Mouse (Mus musculus) ovary, adult 2 months (tissue): Measurements from ENCODE around the gene Zdhhc12. TPM values are rescaled to one million over a fixed set of nuclear protein-coding genes. Genes with fewer than 3 reads are reported as not detected.

ENCODE experiments used
- polyA plus RNA-seq: library from polyadenylated mRNA; depleted of rRNA; stranded (reverse); fragments of >200 nt; gene quantifications from 2 replicates; pipeline ENCODE4 v1.2.3, GENCODE M21; 2012; rRNA removed

Gene Zdhhc12
- 122 and 132 TPM in 2 replicates for polyA plus RNA-seq

GRCm38 (mm10) chr2:30093471-30094207, at the start of gene Zdhhc12:
Gene Zdhhc12, minus strand, starts transcription at chr2:30093648.

GRCm38 (mm10) chr2:30133613-30134377, 40.3 kb upstream of the Zdhhc12 start, which contains the start of gene Tbc1d13:
Gene Tbc1d13, plus strand, starts transcription at chr2:30133746.

GRCm38 (mm10) chr2:30124472-30125274, 31.2 kb upstream of the Zdhhc12 start, which contains the start of gene Zer1:
Gene Zer1, minus strand, starts transcription at chr2:30124585.

GRCm38 (mm10) chr2:30077502-30078348, 15.7 kb downstream of the Zdhhc12 start, which contains the start of gene Pkn3:
Gene Pkn3, plus strand, starts transcription at chr2:30077684.

GRCm38 (mm10) chr2:30057223-30057904, 36.1 kb downstream of the Zdhhc12 start, which contains the start of gene Set:
Gene Set, plus strand, starts transcription at chr2:30057378.

GRCm38 (mm10) chr2:30048699-30049388, 44.6 kb downstream of the Zdhhc12 start, which contains the start of gene Wdr34:
Gene Wdr34, minus strand, starts transcription at chr2:30048881.

Other genes with a start within 250 kb of the Zdhhc12 start
- gene Cercam, start 224.5 kb downstream of the Zdhhc12 start, polyA plus RNA-seq: 49.5 and 50.9 TPM in 2 replicates
- 37.0 and 37.3 TPM in 2 replicates for gene Odf2, start 204.4 kb downstream of the Zdhhc12 start, polyA plus RNA-seq
- 16.1 and 26.0 TPM in 2 replicates for gene Gle1, start 158.2 kb downstream of the Zdhhc12 start, polyA plus RNA-seq
- gene Sptan1, start 128.1 kb downstream of the Zdhhc12 start, polyA plus RNA-seq: 256 and 300 TPM in 2 replicates
- gene Wdr34, start 44.8 kb downstream of the Zdhhc12 start, polyA plus RNA-seq: 82.6 and 84.6 TPM in 2 replicates
- gene Set, start 36.3 kb downstream of the Zdhhc12 start, polyA plus RNA-seq: 94.7 and 122 TPM in 2 replicates
- gene Pkn3, start 16.0 kb downstream of the Zdhhc12 start, polyA plus RNA-seq: 12.3 and 17.6 TPM in 2 replicates
- 93.9 and 97.8 TPM in 2 replicates for gene Zer1, start 30.9 kb upstream of the Zdhhc12 start, polyA plus RNA-seq
- gene Tbc1d13, start 40.1 kb upstream of the Zdhhc12 start, polyA plus RNA-seq: 70.8 and 76.2 TPM in 2 replicates
- 153 and 202 TPM in 2 replicates for gene Endog, start 77.8 kb upstream of the Zdhhc12 start, polyA plus RNA-seq
- 40.3 and 45.0 TPM in 2 replicates for gene Spout1, start 84.8 kb upstream of the Zdhhc12 start, polyA plus RNA-seq
- gene Kyat1, start 112.2 kb upstream of the Zdhhc12 start, polyA plus RNA-seq: 22.8 and 27.1 TPM in 2 replicates
- gene Lrrc8a, start 144.1 kb upstream of the Zdhhc12 start, polyA plus RNA-seq: 37.6 and 50.6 TPM in 2 replicates
- gene Gm28035, start 146.9 kb upstream of the Zdhhc12 start, polyA plus RNA-seq: 24.7 and 26.6 TPM in 2 replicates
- gene Phyhd1, start 172.6 kb upstream of the Zdhhc12 start, polyA plus RNA-seq: 14.2 and 19.9 TPM in 2 replicates
- not detected in 2 replicates for gene Gm28038, start 187.4 kb upstream of the Zdhhc12 start, polyA plus RNA-seq
- 34.5 and 37.5 TPM in 2 replicates for gene Dolk, start 192.7 kb upstream of the Zdhhc12 start, polyA plus RNA-seq
- gene Nup188, start 192.7 kb upstream of the Zdhhc12 start, polyA plus RNA-seq: 61.6 and 69.2 TPM in 2 replicates